Mouse (Mus musculus): ENCODE data around the gene Senp2.

GRCm38 (mm10) chr16:22075829-22076619 is 66.7 kb downstream of the Senp2 start:
- no peak for TF ChIP-seq CTCF (IDR thresholded peaks at IDR 0.05; ENCODE audit: low read depth, low read length)
- TF ChIP-seq GATA1 (IDR thresholded peaks at IDR 0.05; ENCODE audit: borderline replicate concordance, low read length), result no peak

All from G1E (cell line).